ENCODE assay signal across 10 mouse cellular contexts in genomic region chr5:33695718-33696121, GRCm38 (mm10). TPM values are rescaled to one million over a fixed set of nuclear protein-coding genes. Genes with fewer than 3 reads are reported as not detected.
DNase-seq lines count a peak whose midpoint lies in the region; ATAC-seq and TF ChIP-seq lines count a peak whose summit lies in the region.
"Had no signal": no experiment of that assay in that cellular context is flagged by ENCODE, and none has a peak within 500 bp of the region (broad histone marks: within the 10 kb centered on the region; RNA-seq: fewer than 3 reads in every experiment).

No protein-coding gene starts in this region.

- peak overlapping the region; percentile 77 for H3K9ac ChIP-seq in heart, embryonic 14.5 days (ENCODE audit: low read length)
- peak overlapping the region; percentile 39 for H3K9ac ChIP-seq in hindbrain, postnatal 0 days (replicated peaks; ENCODE audit: low read length)
- peak overlapping the region; percentile 51 for H3K9ac ChIP-seq in midbrain, postnatal 0 days (replicated peaks; ENCODE audit: low read length, poor library complexity, severe bottlenecking)

- TF ChIP-seq CTCF in hindbrain, postnatal 0 days (IDR thresholded peaks at IDR 0.05; ENCODE audit: low read depth) = no peak
- TF ChIP-seq CTCF in midbrain, postnatal 0 days (IDR thresholded peaks at IDR 0.05) = no peak

- 0 out of 4 replicates have a peak overlapping the region, but pooled peaks of 1 of the 2 experiments have one; percentile 1 for H3K27ac ChIP-seq in heart, embryonic 14.5 days (replicated peaks in 1 of 2; ENCODE audit: control insufficient read depth in 1 of 2, insufficient read depth in 1 of 2, low read depth in 2 of 2, low read length in 2 of 2)
- H3K27ac ChIP-seq in embryonic facial prominence, embryonic 10.5 days (replicated peaks) = peak overlapping the region; percentile 90
- peak overlapping the region; percentile 28; the same call in 1 of the 2 replicates for H3K27ac ChIP-seq in hindbrain, postnatal 0 days
- H3K27ac ChIP-seq in midbrain, postnatal 0 days (ENCODE audit: low read depth, low read length) = no peak overlapping the region

- peaks cover 29 to 39% of the 10 kb centered on the region in 2 experiments for H3K4me1 ChIP-seq in heart, embryonic 14.5 days (ENCODE audit: control insufficient read depth in 2 of 2, insufficient read depth in 2 of 2, low read length in 2 of 2)
- peaks cover 84% of the 10 kb centered on the region for H3K4me1 ChIP-seq in embryonic facial prominence, embryonic 10.5 days
- peaks cover 17% of the 10 kb centered on the region; the same call in 1 of the 2 replicates for H3K4me1 ChIP-seq in hindbrain, postnatal 0 days (ENCODE audit: insufficient read depth, low read length)
- peaks cover 3% of the 10 kb centered on the region; the same call in 1 of the 2 replicates for H3K4me1 ChIP-seq in midbrain, postnatal 0 days (ENCODE audit: insufficient read depth, low read length)

- peak overlapping the region; percentile 39 to 55 for H3K4me3 ChIP-seq in heart, embryonic 14.5 days (ENCODE audit: control insufficient read depth in 1 of 2, insufficient read depth in 1 of 2, low read depth in 1 of 2, low read length in 2 of 2)
- H3K4me3 ChIP-seq in embryonic facial prominence, embryonic 10.5 days = peak overlapping the region; percentile 64
- peak overlapping the region; percentile 33 for H3K4me3 ChIP-seq in hindbrain, postnatal 0 days (ENCODE audit: low read length)
- peak overlapping the region; percentile 38 for H3K4me3 ChIP-seq in midbrain, postnatal 0 days (ENCODE audit: low read depth, low read length)

- ATAC-seq in heart, embryonic 14.5 days (ENCODE audit: insufficient number of reproducible peaks, insufficient read depth, low FRiP score, low read depth) = 0 out of 2 replicates have a peak, but pooled peaks have one; percentile 7
- ATAC-seq in hindbrain, postnatal 0 days = no peak
- no peak; the same call in 1 of the 2 replicates for ATAC-seq in midbrain, postnatal 0 days (ENCODE audit: low FRiP score)

- peak overlapping the region; percentile 97 for H3K4me2 ChIP-seq in heart, embryonic 14.5 days (ENCODE audit: low read length)
- peak overlapping the region; percentile 50 for H3K4me2 ChIP-seq in hindbrain, postnatal 0 days (ENCODE audit: low read depth, low read length)
- H3K4me2 ChIP-seq in midbrain, postnatal 0 days (ENCODE audit: low read depth, low read length, poor library complexity, severe bottlenecking) = peak overlapping the region; percentile 71

- no peaks in the 10 kb centered on the region for H3K9me3 ChIP-seq in heart, embryonic 14.5 days (ENCODE audit: control insufficient read depth, low read length)
- no peaks in the 10 kb centered on the region for H3K9me3 ChIP-seq in embryonic facial prominence, embryonic 10.5 days
- H3K9me3 ChIP-seq in hindbrain, postnatal 0 days (ENCODE audit: low read length) = no peaks in the 10 kb centered on the region
- H3K9me3 ChIP-seq in midbrain, postnatal 0 days (ENCODE audit: low read length) = no peaks in the 10 kb centered on the region
- H3K9me3 ChIP-seq: G1E had no signal

- no peaks in the 10 kb centered on the region for H3K36me3 ChIP-seq in heart, embryonic 14.5 days (ENCODE audit: control insufficient read depth, insufficient read depth, low read length)
- H3K36me3 ChIP-seq in embryonic facial prominence, embryonic 10.5 days (replicated peaks) = no peaks in the 10 kb centered on the region
- H3K36me3 ChIP-seq in hindbrain, postnatal 0 days (ENCODE audit: insufficient read depth, low read length) = no peaks in the 10 kb centered on the region
- H3K36me3 ChIP-seq in midbrain, postnatal 0 days (ENCODE audit: insufficient read depth, low read length) = no peaks in the 10 kb centered on the region
- H3K36me3 ChIP-seq: G1E had no signal

- peaks cover 18% of the 10 kb centered on the region for H3K27me3 ChIP-seq in heart, embryonic 14.5 days (ENCODE audit: control insufficient read depth, insufficient read depth, low read length)
- peaks cover 100% of the 10 kb centered on the region for H3K27me3 ChIP-seq in embryonic facial prominence, embryonic 10.5 days (replicated peaks; ENCODE audit: low read depth, poor library complexity, severe bottlenecking)
- peaks cover 12% of the 10 kb centered on the region for H3K27me3 ChIP-seq in hindbrain, postnatal 0 days (ENCODE audit: insufficient read depth, low read length)
- peaks cover 20% of the 10 kb centered on the region for H3K27me3 ChIP-seq in midbrain, postnatal 0 days (ENCODE audit: insufficient read depth, low read length)

- no peak for DNase-seq in heart, postnatal 4 days
- no peak for DNase-seq in embryonic facial prominence, embryonic 10.5 days (ENCODE audit: low spot score)
- DNase-seq in hindbrain, postnatal 0 days (ENCODE audit: low spot score) = no peak
- DNase-seq in midbrain, postnatal 0 days (ENCODE audit: low spot score) = no peak
- DNase-seq in thymus, adult 18-20 months = no peak
- no peak for DNase-seq in urinary bladder, postnatal 10 days (ENCODE audit: low spot score)
- no peak for DNase-seq in thymus, postnatal 10 days (ENCODE audit: low spot score in 2 of 2)

- WGBS in heart, embryonic 14.5 days = 6% methylated on average over 24 of the region's 24 CpGs
- under 1% methylated on average over 24 of the region's 24 CpGs for WGBS in embryonic facial prominence, embryonic 10.5 days
- WGBS in hindbrain, postnatal 0 days = 4% methylated on average over 24 of the region's 24 CpGs
- 2% methylated on average over 23 of the region's 24 CpGs for WGBS in midbrain, postnatal 0 days

RNA-seq across cellular contexts. Expression of gene Fgfr3, which starts 25.8 kb away (rescaled TPM):
- 2.7 and 3.1 TPM in 2 replicates for polyA plus RNA-seq in heart, embryonic 14.5 days (2014; fragmentation: Nextera tagmentation; extraction: Ambion mirVana)
- 10 to 100 TPM in 1 of 2 experiments, 1 to 10 TPM in 1; 8.6 to 10.5 TPM for total RNA-seq in heart, postnatal 4 days (2021)
- polyA plus RNA-seq in embryonic facial prominence, embryonic 10.5 days (2016; fragmentation: Nextera tagmentation; extraction: Ambion mirVana) = 12.9 and 36.8 TPM in 2 replicates
- 147 and 148 TPM in 2 replicates for total RNA-seq in hindbrain, postnatal 0 days (2014; rRNA removed)
- polyA plus RNA-seq in hindbrain, postnatal 0 days (2015; fragmentation: Nextera tagmentation; extraction: Ambion mirVana) = 43.5 and 52.1 TPM in 2 replicates
- total RNA-seq in midbrain, postnatal 0 days (2014; rRNA removed) = 71.3 and 81.6 TPM in 2 replicates
- 24.5 and 28.1 TPM in 2 replicates for polyA plus RNA-seq in midbrain, postnatal 0 days (2015; fragmentation: Nextera tagmentation; extraction: Ambion mirVana)
- polyA plus RNA-seq: erythroblast, embryonic 14.5 days had no signal

RNA-seq across cellular contexts. Expression of gene Tmem129, which starts 37.5 kb away (rescaled TPM):
- 35.4 and 38.3 TPM in 2 replicates for polyA plus RNA-seq in heart, embryonic 14.5 days (2014; fragmentation: Nextera tagmentation; extraction: Ambion mirVana)
- 10 to 100 TPM; 16.0 to 19.2 TPM for total RNA-seq in heart, postnatal 4 days (2021)
- 37.1 and 40.0 TPM in 2 replicates for polyA plus RNA-seq in embryonic facial prominence, embryonic 10.5 days (2016; fragmentation: Nextera tagmentation; extraction: Ambion mirVana)
- 36.9 and 39.3 TPM in 2 replicates for total RNA-seq in hindbrain, postnatal 0 days (2014; rRNA removed)
- polyA plus RNA-seq in hindbrain, postnatal 0 days (2015; fragmentation: Nextera tagmentation; extraction: Ambion mirVana) = 22.0 and 23.6 TPM in 2 replicates
- total RNA-seq in midbrain, postnatal 0 days (2014; rRNA removed) = 26.0 and 29.5 TPM in 2 replicates
- 17.3 and 21.4 TPM in 2 replicates for polyA plus RNA-seq in midbrain, postnatal 0 days (2015; fragmentation: Nextera tagmentation; extraction: Ambion mirVana)

RNA-seq across cellular contexts. Expression of gene Tacc3, which starts 37.8 kb away (rescaled TPM):
- 105 and 117 TPM in 2 replicates for polyA plus RNA-seq in heart, embryonic 14.5 days (2014; fragmentation: Nextera tagmentation; extraction: Ambion mirVana)
- total RNA-seq in heart, postnatal 4 days (2021) = 10 to 100 TPM; 53.3 to 56.9 TPM
- polyA plus RNA-seq in embryonic facial prominence, embryonic 10.5 days (2016; fragmentation: Nextera tagmentation; extraction: Ambion mirVana) = 318 and 337 TPM in 2 replicates
- total RNA-seq in hindbrain, postnatal 0 days (2014; rRNA removed) = 19.2 and 30.0 TPM in 2 replicates
- 39.0 and 49.1 TPM in 2 replicates for polyA plus RNA-seq in hindbrain, postnatal 0 days (2015; fragmentation: Nextera tagmentation; extraction: Ambion mirVana)
- 9.9 and 17.4 TPM in 2 replicates for total RNA-seq in midbrain, postnatal 0 days (2014; rRNA removed)
- 18.7 and 21.3 TPM in 2 replicates for polyA plus RNA-seq in midbrain, postnatal 0 days (2015; fragmentation: Nextera tagmentation; extraction: Ambion mirVana)

RNA-seq across cellular contexts. Expression of gene Slbp, which starts 43.3 kb away (rescaled TPM):
- polyA plus RNA-seq in heart, embryonic 14.5 days (2014; fragmentation: Nextera tagmentation; extraction: Ambion mirVana) = 97.7 and 102 TPM in 2 replicates
- total RNA-seq in heart, postnatal 4 days (2021) = 10 to 100 TPM; 33.4 to 41.5 TPM
- 313 and 322 TPM in 2 replicates for polyA plus RNA-seq in embryonic facial prominence, embryonic 10.5 days (2016; fragmentation: Nextera tagmentation; extraction: Ambion mirVana)
- 66.0 and 67.4 TPM in 2 replicates for total RNA-seq in hindbrain, postnatal 0 days (2014; rRNA removed)
- 128 and 132 TPM in 2 replicates for polyA plus RNA-seq in hindbrain, postnatal 0 days (2015; fragmentation: Nextera tagmentation; extraction: Ambion mirVana)
- total RNA-seq in midbrain, postnatal 0 days (2014; rRNA removed) = 91.2 and 99.5 TPM in 2 replicates
- 119 and 126 TPM in 2 replicates for polyA plus RNA-seq in midbrain, postnatal 0 days (2015; fragmentation: Nextera tagmentation; extraction: Ambion mirVana)
